Mouse (Mus musculus): ENCODE measurements at regions not wholly inside any gene's neighbourhood (a gene's known extent, or its start where the extent isn't known, plus 50 kb on each side); places are given as distances from the start of the nearest gene placed in this dataset.

- no peak for DNase-seq (ENCODE audit: low spot score in 2 of 2)
These were observed 225.1 kb downstream of the Usp25 start for GRCm38 (mm10) chr16:77238358-77239175.

DNA sequence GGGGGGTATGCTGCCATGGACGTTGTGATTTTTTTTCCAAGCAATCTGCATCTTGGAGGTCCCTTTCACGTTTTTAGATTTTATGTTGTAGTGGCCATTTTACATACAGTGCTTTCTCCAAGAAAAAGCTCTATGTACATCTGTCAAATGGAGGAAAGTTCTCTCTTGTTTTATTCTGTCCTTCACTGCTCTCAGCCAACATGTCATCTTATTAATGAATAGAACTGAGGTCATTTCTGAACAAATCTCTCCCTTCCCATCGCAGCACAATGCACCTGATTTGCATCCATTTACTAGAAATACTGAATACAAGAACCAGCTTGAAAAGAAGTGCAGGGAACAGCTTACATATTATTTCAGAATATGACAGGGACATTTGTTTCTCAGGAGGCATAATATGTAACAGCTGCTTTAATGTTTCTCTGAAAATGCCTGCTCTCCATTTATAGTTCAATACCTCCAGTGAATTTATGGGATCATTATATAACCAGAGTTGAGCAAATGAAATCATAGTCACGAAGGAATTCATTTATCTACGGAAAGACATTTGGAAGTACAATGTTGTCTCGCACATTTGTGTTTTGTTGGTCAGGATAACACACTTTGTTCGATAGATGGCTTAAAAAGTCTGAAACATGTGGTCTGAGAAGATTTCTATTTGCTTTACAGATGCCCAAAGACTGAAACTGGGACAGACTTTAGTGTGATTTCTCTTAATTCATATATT is 224.3 kb downstream of the Usp25 start:
- no peak for DNase-seq (ENCODE audit: low spot score in 2 of 2)

DNA sequence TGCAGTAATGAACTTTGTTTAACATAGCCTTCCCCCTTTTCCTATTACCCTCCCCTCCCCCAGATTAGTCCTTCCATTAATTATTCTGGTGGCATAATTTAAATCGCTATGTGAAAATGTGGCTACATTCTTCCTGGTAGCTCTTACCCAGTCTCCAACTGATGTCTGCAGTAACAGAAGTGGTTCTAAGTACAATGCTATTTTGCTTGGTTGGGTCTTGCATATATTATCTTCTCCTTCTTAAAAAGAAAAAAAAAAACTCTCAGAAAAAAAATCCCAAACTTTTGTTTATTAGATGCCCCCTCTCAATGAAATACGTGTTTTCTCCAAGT is 223.7 kb downstream of the Usp25 start:
- DNase-seq (ENCODE audit: low spot score in 2 of 2) = no peak

GRCm38 (mm10) chr16:77236509-77237271 is 223.2 kb downstream of the Usp25 start:
- DNase-seq (ENCODE audit: low spot score in 2 of 2) = peak; percentile 26 to 37

- DNase-seq (ENCODE audit: low spot score in 2 of 2) = no peak
These were observed 222.5 kb downstream of the Usp25 start for GRCm38 (mm10) chr16:77236021-77236420.

GRCm38 (mm10) chr16:77235449-77235848 is 221.9 kb downstream of the Usp25 start:
- DNase-seq (ENCODE audit: low spot score in 2 of 2) = no peak

Measured in adrenal gland, adult 18-20 months (tissue).